8 mouse cellular contexts compared by ENCODE assay signal in genomic region chr11:34845567-34846267, GRCm38 (mm10). TPM values are rescaled to one million over a fixed set of nuclear protein-coding genes. Genes with fewer than 3 reads are reported as not detected.
A peak's percentile ranks its signal among the peaks of the same experiment; 100 is the strongest.
DNase-seq lines count a peak whose midpoint lies in the region; ATAC-seq lines count a peak whose summit lies in the region.
"Had no signal": no experiment of that assay in that cellular context is flagged by ENCODE, and none has a peak within 500 bp of the region (broad histone marks: within the 10 kb centered on the region; RNA-seq: fewer than 3 reads in every experiment).

No protein-coding gene starts in this region.

- no peaks in the 10 kb centered on the region for H3K9me3 ChIP-seq in hindbrain, embryonic 12.5 days (replicated peaks)
- H3K9me3 ChIP-seq: hindbrain, embryonic 13.5 days had no signal

- no peak overlapping the region for H3K9ac ChIP-seq in hindbrain, embryonic 12.5 days
- H3K9ac ChIP-seq: hindbrain, embryonic 13.5 days had no signal

- no peak overlapping the region for H3K4me2 ChIP-seq in hindbrain, embryonic 12.5 days (replicated peaks)
- H3K4me2 ChIP-seq: hindbrain, embryonic 13.5 days had no signal

- no peaks in the 10 kb centered on the region for H3K36me3 ChIP-seq in hindbrain, embryonic 12.5 days
- H3K36me3 ChIP-seq: hindbrain, embryonic 13.5 days had no signal

- peak overlapping the region; percentile 22 for H3K27ac ChIP-seq in brown adipose tissue, adult 24 weeks (replicated peaks; ENCODE audit: low read depth, low read length)
- H3K27ac ChIP-seq in hindbrain, embryonic 12.5 days, result no peak overlapping the region
- H3K27ac ChIP-seq: hindbrain, embryonic 13.5 days had no signal

- peak; percentile 74 for DNase-seq in adipocyte (ENCODE audit: low spot score)
- peak; percentile 44 for DNase-seq in heart, postnatal 4 days
- DNase-seq in lung, postnatal 36 days, result peak; percentile 60
- no peak for DNase-seq in right cerebral cortex, adult 18-20 months
- DNase-seq in spleen, postnatal 14 days (ENCODE audit: low spot score in 2 of 2), result no peak

- H3K4me1 ChIP-seq in brown adipose tissue, adult 24 weeks (ENCODE audit: control insufficient read depth, insufficient read depth, insufficient read length, low read length), result no peaks in the 10 kb centered on the region
- H3K4me1 ChIP-seq in hindbrain, embryonic 12.5 days, result no peaks in the 10 kb centered on the region
- H3K4me1 ChIP-seq: hindbrain, embryonic 13.5 days had no signal

- H3K4me3 ChIP-seq in brown adipose tissue, adult 24 weeks (ENCODE audit: insufficient read depth, low read depth, low read length), result no peak overlapping the region
- H3K4me3 ChIP-seq in hindbrain, embryonic 12.5 days, result no peak overlapping the region
- H3K4me3 ChIP-seq: hindbrain, embryonic 13.5 days had no signal

- no peaks in the 10 kb centered on the region for H3K27me3 ChIP-seq in hindbrain, embryonic 12.5 days

- no peak for ATAC-seq in hindbrain, embryonic 12.5 days (ENCODE audit: low FRiP score)

- WGBS in hindbrain, embryonic 12.5 days, result 75% methylated on average over 22 of the region's 22 CpGs

RNA-seq across cellular contexts. Expression of gene Spdl1, which starts 12.3 kb away (rescaled TPM):
- not detected in 2 replicates for polyA plus RNA-seq in brown adipose tissue, adult 24 weeks (2012; ENCODE audit: insufficient read depth, insufficient read length, missing spikeins)
- 10 to 100 TPM; 10.7 to 13.0 TPM for total RNA-seq in heart, postnatal 4 days (2021)
- polyA plus RNA-seq in hindbrain, embryonic 12.5 days (2016; fragmentation: Nextera tagmentation; extraction: Ambion mirVana), result 15.4 and 15.9 TPM in 2 replicates

Comparison
In these comparisons a context has a peak if more than half of its experiments do, and no peak if none do; other contexts are left out.
1. DNase-seq: peak in adipocyte (single experiment), heart, postnatal 4 days (single experiment) and lung, postnatal 36 days (single experiment); none in right cerebral cortex, adult 18-20 months (single experiment) and spleen, postnatal 14 days (0 of 2).
2. RNA of gene Spdl1, which starts 12.3 kb away (polyA plus RNA-seq): 15.4 to 15.9 TPM in hindbrain, embryonic 12.5 days; not detected in brown adipose tissue, adult 24 weeks; every median in the first group is over 10 times any median in the second.